Mouse (Mus musculus) CD8-positive naive resting alpha-beta T cell, adult 2 months (primary cell): ENCODE results near the gene Xrra1.
A peak's percentile ranks its signal among the peaks of the same experiment; 100 is the strongest.
"Not testable (repeated sequence)": the region's sequence is repeated elsewhere in the genome, so short reads cannot be mapped to it uniquely, and the experiment has no call there.

Experiments
- DNase-seq, 2 experiments: peaks; one replicate each; pipeline ENCODE4 v3.0.0; 2022; ENCODE audit warnings: low read depth in 2 of 2, low spot score in 2 of 2

The Xrra1 gene

GRCm38 (mm10) chr7:99893967-99894366 is 35.1 kb downstream of the Xrra1 start:
- DNase-seq, result no peak

GRCm38 (mm10) chr7:99894478-99894877 is 35.6 kb downstream of the Xrra1 start:
- DNase-seq, result no peak

GRCm38 (mm10) chr7:99896905-99897304 is 38.0 kb downstream of the Xrra1 start:
- no peak for DNase-seq

- DNase-seq, result no peak
Observed at GRCm38 (mm10) chr7:99902208-99902607, 43.3 kb downstream of the Xrra1 start.

GRCm38 (mm10) chr7:99902918-99903665 is 44.2 kb downstream of the Xrra1 start:
- no peak for DNase-seq

GRCm38 (mm10) chr7:99904421-99905005 is 45.6 kb downstream of the Xrra1 start:
- no peak for DNase-seq

- DNase-seq, result no peak
Observed at GRCm38 (mm10) chr7:99906346-99906745, 47.4 kb downstream of the Xrra1 start.

GRCm38 (mm10) chr7:99907463-99907862 is 48.5 kb downstream of the Xrra1 start:
- no peak for DNase-seq

GRCm38 (mm10) chr7:99911038-99911437 is 52.1 kb downstream of the Xrra1 start:
- no peak for DNase-seq

- no peak for DNase-seq
Observed at GRCm38 (mm10) chr7:99914316-99914715, 55.4 kb downstream of the Xrra1 start.

GRCm38 (mm10) chr7:99915511-99915910 is 56.6 kb downstream of the Xrra1 start:
- no peak for DNase-seq

- DNase-seq, result peak in 1 of 2 experiments; percentile 39
Observed at GRCm38 (mm10) chr7:99916741-99917319, 57.9 kb downstream of the Xrra1 start.

- no peak for DNase-seq
Observed at GRCm38 (mm10) chr7:99917320-99917844, 58.5 kb downstream of the Xrra1 start.

GRCm38 (mm10) chr7:99919164-99919563 is 60.2 kb downstream of the Xrra1 start:
- DNase-seq, result no peak

- DNase-seq, result no peak
Observed at GRCm38 (mm10) chr7:99919971-99920370, 61.1 kb downstream of the Xrra1 start.

GRCm38 (mm10) chr7:99920416-99920815 is 61.5 kb downstream of the Xrra1 start:
- no peak for DNase-seq

- peak in 1 of 2 experiments; percentile 28 for DNase-seq
Observed at GRCm38 (mm10) chr7:99926916-99927714, 68.2 kb downstream of the Xrra1 start.

GRCm38 (mm10) chr7:99935758-99936157 is 76.8 kb downstream of the Xrra1 start:
- no peak for DNase-seq

GRCm38 (mm10) chr7:99940669-99941068 is 81.8 kb downstream of the Xrra1 start:
- no peak for DNase-seq

- DNase-seq, result no peak
Observed at GRCm38 (mm10) chr7:99944520-99944919, 85.6 kb downstream of the Xrra1 start.

- not testable (repeated sequence) for DNase-seq
Observed at GRCm38 (mm10) chr7:99945012-99945411, 86.1 kb downstream of the Xrra1 start.
